Mouse (Mus musculus) heart, embryonic 12.5 days (tissue): ENCODE results near the gene Rnf222. TPM values are rescaled to one million over a fixed set of nuclear protein-coding genes. Genes with fewer than 3 reads are reported as not detected.
A peak's percentile ranks its signal among the peaks of the same experiment; 100 is the strongest.

Experiments used
- ATAC-seq: fragments of 200-750 bp; cut with Nextera tagmentation; 2 replicates; pipeline ENCODE4 v1.8.0; 2017; ENCODE audit warnings: moderate TSS enrichment, moderate library complexity; ENCODE audit not compliant: insufficient number of reproducible peaks, low FRiP score
- H3K27ac ChIP-seq: fragments of 300-500 bp; sonication (generic); 2 replicates; pipeline ENCODE4 v1.5.1; 2016; ENCODE audit warnings: mild to moderate bottlenecking, moderate library complexity; ENCODE audit not compliant: poor library complexity, severe bottlenecking
- H3K27me3 ChIP-seq: fragments of 300-500 bp; sonication (generic); replicated peaks from 2 replicates; pipeline ENCODE4 v1.6.1; 2016; ENCODE audit warnings: mild to moderate bottlenecking, moderate library complexity
- H3K36me3 ChIP-seq: fragments of 300-500 bp; sonication (generic); 2 replicates; pipeline ENCODE4 v1.6.1; 2016; ENCODE audit warnings: mild to moderate bottlenecking, moderate library complexity
- H3K4me1 ChIP-seq: fragments of 300-500 bp; sonication (generic); replicated peaks from 2 replicates; pipeline ENCODE4 v1.6.1; 2016; ENCODE audit warnings: mild to moderate bottlenecking
- H3K4me2 ChIP-seq: fragments of 300-500 bp; sonication (generic); 2 replicates; pipeline ENCODE4 v1.6.1; 2016; ENCODE audit warnings: mild to moderate bottlenecking, moderate library complexity
- H3K4me3 ChIP-seq: fragments of 300-500 bp; sonication (generic); 2 replicates; pipeline ENCODE4 v1.5.1; 2016; ENCODE audit warnings: mild to moderate bottlenecking
- H3K9ac ChIP-seq: fragments of 300-500 bp; sonication (generic); 2 replicates; pipeline ENCODE4 v1.6.1; 2016; ENCODE audit warnings: mild to moderate bottlenecking, moderate library complexity
- H3K9me3 ChIP-seq: fragments of 300-500 bp; sonication (generic); replicated peaks from 2 replicates; pipeline ENCODE4 v1.6.1; 2016; ENCODE audit warnings: mild to moderate bottlenecking, moderate library complexity
- WGBS: fragments of 180-500 bp; shearing (Covaris S2); methylation state at CpG from one replicate; pipeline ENCODE4 v1.1.7; 2016; 5-methylcytosine and 5-hydroxymethylcytosine counted together
- polyA plus RNA-seq: library from polyadenylated mRNA; unstranded; fragments of >200 nt; fragmentation: Nextera tagmentation; extraction: Ambion mirVana; gene quantifications from 2 replicates; pipeline ENCODE4 v1.2.1, GENCODE M21; 2016

Rnf222 gene
- polyA plus RNA-seq, 1 experiment from 2014 or later: 0.17 TPM

DNA sequence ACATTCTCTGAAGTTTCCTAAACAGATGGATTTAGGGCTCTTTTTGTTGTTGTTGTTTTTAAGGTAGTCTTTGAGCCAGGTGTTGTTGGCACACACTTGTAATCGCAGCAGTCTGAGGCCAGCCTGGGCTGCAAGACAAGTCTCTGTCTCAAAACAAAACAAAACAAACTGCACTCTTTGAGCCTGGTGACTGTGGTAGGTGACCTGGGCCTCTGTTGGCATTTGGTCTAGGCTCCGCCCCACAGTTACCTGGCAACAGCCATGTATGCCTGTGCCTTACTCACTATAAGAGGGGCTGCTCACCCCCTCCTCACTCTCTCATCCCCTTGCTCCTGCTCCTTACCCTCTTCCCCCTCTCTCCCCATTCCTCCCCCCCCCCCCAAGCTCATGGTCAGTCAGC lies 26.1 kb upstream of the Rnf222 start:
- Histone ChIP-seq H3K9ac (no peak overlapping the region), H3K36me3 (no peaks in the 10 kb centered on the region), H3K4me3 (no peak overlapping the region), H3K4me2 (no peak overlapping the region), H3K9me3 (no peaks in the 10 kb centered on the region), H3K27me3 (no peaks in the 10 kb centered on the region), H3K27ac (no peak overlapping the region), H3K4me1 (peaks cover 24% of the 10 kb centered on the region)
- WGBS: 76% methylated on average over 2 of the region's 2 CpGs
- ATAC-seq: no peak

DNA sequence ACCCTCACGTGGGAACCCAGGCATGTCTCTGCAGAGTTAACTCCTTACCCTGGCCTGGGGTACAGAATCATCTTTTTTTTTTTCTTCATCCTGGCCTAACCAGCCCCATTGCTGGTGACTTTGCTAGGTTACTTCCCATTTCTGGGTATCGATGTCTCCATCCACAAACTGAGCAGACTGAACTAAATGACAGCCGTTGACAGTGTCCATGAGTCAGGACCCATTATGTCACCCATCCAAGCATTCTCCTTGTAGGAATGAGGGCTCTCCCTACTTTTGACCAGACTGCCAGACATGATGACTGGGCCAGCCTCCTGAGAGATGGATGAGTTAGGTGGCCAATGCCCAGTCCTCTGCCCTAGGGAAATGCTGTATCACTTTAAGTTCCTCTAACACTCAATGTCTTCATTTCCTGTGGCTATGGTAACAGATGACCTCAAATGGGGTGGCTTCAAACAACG lies 24.7 kb upstream of the Rnf222 start:
- H3K4me2 ChIP-seq: no peak overlapping the region
- no peak for ATAC-seq
- no peaks in the 10 kb centered on the region for H3K36me3 ChIP-seq
- no peaks in the 10 kb centered on the region for H3K9me3 ChIP-seq
- H3K4me1 ChIP-seq: peaks cover 24% of the 10 kb centered on the region
- H3K27me3 ChIP-seq: no peaks in the 10 kb centered on the region
- WGBS: 65% methylated on average over 4 of the region's 4 CpGs
- no peak overlapping the region for H3K9ac ChIP-seq
- no peak overlapping the region for H3K27ac ChIP-seq
- no peak overlapping the region for H3K4me3 ChIP-seq

DNA sequence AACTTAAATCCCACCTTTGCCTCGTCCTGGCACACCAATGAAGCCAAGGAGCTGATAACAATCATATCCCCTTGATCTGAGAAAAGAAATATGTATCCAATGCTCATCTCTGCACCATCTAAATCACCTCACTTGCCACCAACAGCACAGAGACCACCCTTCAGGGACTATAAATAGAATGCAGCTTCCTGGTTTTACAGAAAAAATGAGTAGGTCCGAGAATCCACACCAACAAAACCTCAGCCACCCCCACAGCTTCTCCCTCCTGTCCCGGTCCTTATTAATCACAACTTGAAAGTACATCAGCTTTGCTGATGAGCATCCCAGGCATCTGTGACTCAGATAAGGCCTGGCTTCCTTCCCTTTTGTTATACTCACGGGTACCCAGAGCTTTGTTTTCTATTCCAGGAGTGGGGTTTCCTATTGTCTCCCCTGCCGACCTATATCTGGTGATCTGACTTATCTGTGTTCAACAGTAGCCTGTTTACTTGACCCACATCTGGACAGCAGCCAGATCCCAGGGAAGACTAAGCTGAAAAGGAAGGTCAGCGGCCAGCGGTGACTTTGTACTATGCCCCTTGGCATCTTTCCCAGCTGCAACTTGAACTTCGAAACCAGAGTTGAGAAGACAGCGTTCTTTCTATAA lies 23.7 kb upstream of the Rnf222 start:
- ATAC-seq: peak; percentile 69

DNA sequence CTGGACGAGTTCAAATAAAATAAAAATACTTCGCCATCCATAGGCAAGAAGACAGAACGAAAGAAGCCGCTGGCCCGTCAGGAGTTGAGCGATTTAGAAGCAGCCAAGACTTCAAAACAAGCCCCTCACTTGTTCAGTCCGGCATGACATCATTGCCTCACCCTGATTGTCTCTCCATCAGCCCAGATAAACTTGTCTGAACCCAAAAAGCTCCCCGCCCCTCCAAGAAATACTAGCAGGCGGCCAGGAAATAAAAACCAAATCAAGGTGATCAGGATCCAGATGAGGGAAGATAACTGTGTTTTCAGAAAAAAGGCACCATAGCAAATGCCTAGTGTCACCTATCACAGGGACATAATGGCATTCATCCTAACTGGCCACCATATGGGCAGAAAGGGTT lies 17.1 kb upstream of the Rnf222 start:
- Histone ChIP-seq H3K4me2 (no peak overlapping the region), H3K9ac (no peak overlapping the region), H3K36me3 (no peaks in the 10 kb centered on the region), H3K9me3 (no peaks in the 10 kb centered on the region), H3K4me1 (peaks cover 13% of the 10 kb centered on the region), H3K27me3 (no peaks in the 10 kb centered on the region), H3K4me3 (no peak overlapping the region), H3K27ac (no peak overlapping the region)
- 69% methylated on average over 9 of the region's 9 CpGs for WGBS
- no peak for ATAC-seq

More for the DNA sequence above, 23.7 kb upstream of the Rnf222 start:
- H3K9me3 ChIP-seq: no peaks in the 10 kb centered on the region
- H3K9ac ChIP-seq: no peak overlapping the region
- peak overlapping the region; percentile 29 for H3K4me2 ChIP-seq
- 21% methylated on average over 9 of the region's 9 CpGs for WGBS
- no peaks in the 10 kb centered on the region for H3K36me3 ChIP-seq
- no peak overlapping the region for H3K4me3 ChIP-seq
- peak overlapping the region; percentile 29 for H3K27ac ChIP-seq
- H3K27me3 ChIP-seq: no peaks in the 10 kb centered on the region
- peaks cover 24% of the 10 kb centered on the region for H3K4me1 ChIP-seq

DNA sequence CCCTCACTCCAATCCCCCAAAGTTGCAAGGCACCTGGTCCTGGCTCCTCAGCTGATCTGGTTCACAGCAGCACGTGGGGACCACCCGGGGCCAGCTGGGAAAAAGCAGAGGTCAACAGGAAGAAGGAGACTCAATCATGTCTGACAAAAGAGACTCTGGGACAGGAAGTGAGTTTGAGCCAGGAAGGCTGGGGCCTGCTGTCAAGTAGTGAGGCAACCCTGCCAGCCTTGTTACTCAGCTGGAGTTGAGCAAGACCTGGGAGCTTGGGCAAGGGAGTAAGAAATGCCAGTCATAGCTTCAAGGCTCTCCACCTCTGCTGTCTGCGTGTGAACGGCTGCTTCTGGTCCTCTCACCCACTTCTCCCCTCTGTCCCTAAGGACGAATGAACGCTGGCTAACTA lies 16.6 kb upstream of the Rnf222 start, which contains the start of gene Ndel1:
Gene Ndel1, minus strand, starts transcription at position 111 of the 400 bp plus-strand sequence.
- H3K27ac ChIP-seq: no peak within 1 kb of the TSS
- no peak within 1 kb of the TSS for H3K4me3 ChIP-seq
- H3K9me3 ChIP-seq: no peaks in the 10 kb centered on the region
- no peak for ATAC-seq
- H3K36me3 ChIP-seq: no peaks in the 10 kb centered on the region
- peaks cover 13% of the 10 kb centered on the region for H3K4me1 ChIP-seq
- H3K9ac ChIP-seq: no peak within 1 kb of the TSS
- H3K27me3 ChIP-seq: no peaks in the 10 kb centered on the region
- no peak within 1 kb of the TSS for H3K4me2 ChIP-seq
- WGBS: 49% methylated on average over 6 of the region's 6 CpGs

DNA sequence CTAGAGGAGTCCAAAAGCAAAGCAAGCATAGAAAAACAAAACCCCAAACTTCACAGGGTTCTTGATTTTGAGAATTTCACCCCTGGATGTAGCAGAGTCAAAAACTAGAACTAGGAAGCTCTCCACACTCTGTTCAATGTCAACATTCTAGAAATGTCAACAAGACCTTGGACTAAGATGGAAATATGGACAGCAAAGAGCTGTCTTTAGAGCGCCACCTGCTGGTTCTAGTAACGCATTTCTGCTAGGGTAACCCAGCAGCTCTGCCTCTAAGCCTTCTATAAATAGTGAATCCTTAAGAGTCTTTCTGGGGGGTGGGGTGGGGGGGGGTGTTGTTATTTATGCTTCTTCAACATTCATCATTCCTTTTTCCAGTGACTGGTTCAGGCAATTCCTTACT lies 13.5 kb upstream of the Rnf222 start:
- no peaks in the 10 kb centered on the region for H3K36me3 ChIP-seq
- H3K4me2 ChIP-seq: no peak overlapping the region
- no peaks in the 10 kb centered on the region for H3K27me3 ChIP-seq
- H3K9me3 ChIP-seq: no peaks in the 10 kb centered on the region
- peaks cover 13% of the 10 kb centered on the region for H3K4me1 ChIP-seq
- no peak overlapping the region for H3K27ac ChIP-seq
- WGBS: 0% methylated on average over 2 of the region's 2 CpGs
- H3K4me3 ChIP-seq: no peak overlapping the region
- H3K9ac ChIP-seq: no peak overlapping the region
- ATAC-seq: peak; percentile 57; the same call in 1 of the 2 replicates

DNA sequence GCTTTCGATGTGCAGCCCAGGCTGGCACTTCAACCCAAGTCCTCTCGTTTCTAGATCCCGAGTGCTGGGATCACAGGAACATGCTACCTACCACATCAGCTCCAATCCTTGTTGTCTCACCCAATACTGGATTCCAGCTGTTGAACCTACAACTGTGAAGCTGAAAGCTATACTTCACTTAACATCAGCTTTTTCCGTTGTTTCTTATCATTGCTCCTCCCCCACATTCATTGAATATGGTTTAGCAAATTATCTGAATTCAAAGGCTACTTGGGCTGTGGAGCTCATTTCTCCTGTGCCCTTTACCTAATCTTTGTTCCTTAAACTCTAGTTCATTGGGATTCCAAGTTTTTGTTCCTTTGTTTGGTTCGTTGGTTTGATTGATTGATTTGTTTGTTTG lies 9.5 kb upstream of the Rnf222 start:
- Histone ChIP-seq H3K36me3 (no peaks in the 10 kb centered on the region), H3K4me1 (peaks cover 9% of the 10 kb centered on the region), H3K4me3 (no peak overlapping the region), H3K9me3 (no peaks in the 10 kb centered on the region), H3K27ac (no peak overlapping the region), H3K4me2 (no peak overlapping the region), H3K27me3 (no peaks in the 10 kb centered on the region), H3K9ac (no peak overlapping the region)
- no peak for ATAC-seq
- 76% methylated on average over 5 of the region's 5 CpGs for WGBS

DNA sequence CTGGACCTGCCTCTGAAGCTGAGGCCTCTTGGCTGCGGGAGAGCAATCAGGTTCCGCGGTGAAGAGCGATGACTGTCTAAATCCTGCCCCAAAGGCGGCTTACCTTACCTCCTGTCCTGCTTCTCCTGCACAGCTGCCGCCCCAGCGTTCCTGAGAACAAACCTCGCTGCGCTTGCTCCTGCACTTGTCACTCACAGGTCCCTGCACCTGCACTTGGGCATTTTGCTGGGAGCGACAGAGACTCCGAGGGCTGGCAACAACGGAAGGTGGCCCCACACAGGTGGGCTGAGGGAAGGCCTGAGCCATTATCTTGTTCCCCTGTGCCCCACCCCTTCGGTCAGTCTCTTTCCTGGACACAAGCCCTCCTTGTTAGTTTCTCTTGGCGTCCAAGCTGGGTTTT lies 6.2 kb upstream of the Rnf222 start:
- peaks cover 5% of the 10 kb centered on the region for H3K4me1 ChIP-seq
- no peaks in the 10 kb centered on the region for H3K36me3 ChIP-seq
- WGBS: 24% methylated on average over 14 of the region's 14 CpGs
- H3K4me3 ChIP-seq: no peak overlapping the region
- H3K4me2 ChIP-seq: 0 out of 2 replicates have a peak overlapping the region, but pooled peaks have one; percentile 27
- no peak for ATAC-seq
- H3K27me3 ChIP-seq: no peaks in the 10 kb centered on the region
- H3K9me3 ChIP-seq: no peaks in the 10 kb centered on the region
- no peak overlapping the region for H3K27ac ChIP-seq
- 0 out of 2 replicates have a peak overlapping the region, but pooled peaks have one; percentile 4 for H3K9ac ChIP-seq

DNA sequence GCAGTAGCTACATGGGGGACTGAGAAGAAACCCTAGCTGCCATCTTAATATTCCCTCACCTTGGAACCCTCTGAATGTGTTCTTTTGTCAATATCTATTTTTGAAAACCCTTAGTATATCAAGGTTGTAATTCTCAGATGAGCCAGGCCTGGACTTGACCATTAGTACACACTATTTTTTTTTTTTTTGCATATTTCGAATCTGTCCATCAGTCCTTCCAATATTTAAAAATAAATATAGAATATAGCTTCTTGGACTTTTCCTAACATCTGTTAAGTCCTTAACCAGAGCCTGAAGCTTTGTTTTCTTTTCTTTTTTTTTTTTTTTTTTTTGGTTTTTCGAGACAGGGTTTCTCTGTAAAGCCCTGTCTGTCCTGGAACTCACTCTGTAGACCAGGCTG lies 4.5 kb upstream of the Rnf222 start:
- H3K9ac ChIP-seq: no peak overlapping the region
- WGBS: 65% methylated on average over 2 of the region's 2 CpGs
- no peak overlapping the region for H3K4me2 ChIP-seq
- no peak overlapping the region for H3K27ac ChIP-seq
- no peak overlapping the region for H3K4me3 ChIP-seq
- H3K4me1 ChIP-seq: peaks cover 5% of the 10 kb centered on the region
- ATAC-seq: no peak
- no peaks in the 10 kb centered on the region for H3K36me3 ChIP-seq
- H3K9me3 ChIP-seq: no peaks in the 10 kb centered on the region
- H3K27me3 ChIP-seq: no peaks in the 10 kb centered on the region

DNA sequence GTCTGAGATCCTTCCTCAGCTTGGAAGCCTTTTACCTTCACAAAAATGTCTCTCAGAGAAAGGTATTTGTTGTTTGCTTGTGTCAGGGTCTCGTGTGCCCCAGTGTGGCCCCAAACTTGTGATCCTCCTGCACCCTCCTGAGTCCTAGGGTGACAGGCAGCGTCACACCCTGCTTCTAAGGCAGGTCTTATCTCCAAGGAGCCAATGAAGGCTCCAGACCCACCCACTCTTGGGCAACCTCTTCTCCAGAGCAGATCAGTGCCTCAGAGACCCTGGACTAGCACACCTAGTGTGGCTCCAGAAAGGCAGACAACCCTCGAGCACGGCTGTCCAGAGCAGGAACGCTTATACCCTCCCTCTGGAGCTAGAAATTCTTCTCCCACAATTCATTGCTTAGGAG lies 4.0 kb upstream of the Rnf222 start:
- H3K9ac ChIP-seq: no peak overlapping the region
- WGBS: 53% methylated on average over 5 of the region's 5 CpGs
- no peak overlapping the region for H3K27ac ChIP-seq
- no peaks in the 10 kb centered on the region for H3K27me3 ChIP-seq
- peaks cover 5% of the 10 kb centered on the region for H3K4me1 ChIP-seq
- no peaks in the 10 kb centered on the region for H3K36me3 ChIP-seq
- H3K9me3 ChIP-seq: no peaks in the 10 kb centered on the region
- H3K4me2 ChIP-seq: no peak overlapping the region
- no peak overlapping the region for H3K4me3 ChIP-seq
- ATAC-seq: 0 out of 2 replicates have a peak, but pooled peaks have one; percentile 33

DNA sequence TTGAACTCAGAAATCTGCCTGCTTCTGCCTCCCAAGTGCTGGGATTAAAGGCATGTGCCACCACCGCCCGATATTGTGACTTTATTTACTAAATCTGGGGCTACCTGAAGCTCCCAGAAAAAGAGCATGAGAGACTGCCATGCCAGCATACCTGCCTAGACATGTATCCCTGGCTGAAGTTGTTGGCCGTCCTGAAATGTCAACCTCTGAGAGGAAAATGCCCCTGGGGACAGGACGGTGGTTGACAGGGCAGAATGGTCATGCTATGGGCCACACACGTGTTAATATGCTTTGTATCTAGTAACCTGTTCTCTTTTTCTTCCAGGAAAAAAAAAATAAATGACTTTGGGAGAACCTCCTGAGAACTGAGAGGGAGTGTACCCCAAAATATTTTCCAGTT lies 2.3 kb upstream of the Rnf222 start:
- H3K9me3 ChIP-seq: no peaks in the 10 kb centered on the region
- ATAC-seq: no peak
- no peaks in the 10 kb centered on the region for H3K27me3 ChIP-seq
- H3K4me3 ChIP-seq: no peak overlapping the region
- WGBS: 83% methylated on average over 5 of the region's 5 CpGs
- H3K27ac ChIP-seq: no peak overlapping the region
- no peaks in the 10 kb centered on the region for H3K36me3 ChIP-seq
- peaks cover 5% of the 10 kb centered on the region for H3K4me1 ChIP-seq
- no peak overlapping the region for H3K4me2 ChIP-seq
- H3K9ac ChIP-seq: no peak overlapping the region

DNA sequence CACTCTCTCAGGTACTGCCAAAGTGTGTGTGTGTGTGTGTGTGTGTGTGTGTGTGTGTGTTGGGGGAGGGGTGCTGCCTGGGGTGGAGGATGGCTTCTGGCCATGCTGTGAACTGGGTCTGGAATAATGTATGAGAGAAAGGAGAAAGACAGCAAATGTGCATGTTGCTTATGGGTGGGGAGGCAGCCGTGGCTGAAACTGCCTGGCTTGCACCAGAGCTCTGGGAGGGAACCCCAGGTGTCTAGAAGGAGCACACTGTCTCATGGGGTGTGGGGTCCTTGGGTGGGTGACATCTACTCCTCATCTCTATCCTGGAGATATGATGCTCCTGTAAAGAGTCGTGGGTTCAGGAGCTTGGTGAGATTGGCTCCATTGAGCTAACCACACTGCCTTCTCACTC lies 300 bp downstream of the Rnf222 start:
- peaks cover 13% of the 10 kb centered on the region for H3K4me1 ChIP-seq
- no peak overlapping the region for H3K4me3 ChIP-seq
- no peak overlapping the region for H3K4me2 ChIP-seq
- 0 out of 2 replicates have a peak, but pooled peaks cover 4% of the 10 kb centered on the region for H3K27me3 ChIP-seq
- H3K27ac ChIP-seq: no peak overlapping the region
- H3K9me3 ChIP-seq: no peaks in the 10 kb centered on the region
- no peak for ATAC-seq
- 64% methylated on average over 2 of the region's 2 CpGs for WGBS
- H3K36me3 ChIP-seq: no peaks in the 10 kb centered on the region
- H3K9ac ChIP-seq: no peak overlapping the region
